Mouse (Mus musculus): ENCODE data around the gene Zfp872. TPM values are rescaled to one million over a fixed set of nuclear protein-coding genes. Genes with fewer than 3 reads are reported as not detected.
A peak's percentile ranks its signal among the peaks of the same experiment; 100 is the strongest.

Gene Zfp872
- polyA plus RNA-seq, 1 experiment = not detected

- DNase-seq = no peak
- H3K4me3 ChIP-seq (ENCODE audit: insufficient read depth, low read depth, low read length) = no peak overlapping the region
- H3K27ac ChIP-seq (ENCODE audit: insufficient read depth, low read depth, low read length) = no peak overlapping the region
- H3K36me3 ChIP-seq (ENCODE audit: control insufficient read depth, insufficient read depth, low read length) = no peaks in the 10 kb centered on the region
- 96% methylated on average over 7 of the region's 7 CpGs for WGBS
- TF ChIP-seq CTCF (conservative IDR thresholded peaks at IDR 0.05; ENCODE audit: insufficient read depth, insufficient read length, low read depth, low read length) (no peak), POLR2A (IDR thresholded peaks at IDR 0.05; ENCODE audit: low read depth, low read length) (no peak)
- H3K27me3 ChIP-seq (replicated peaks; ENCODE audit: control insufficient read depth, insufficient read depth, low read length) = no peaks in the 10 kb centered on the region
- H3K4me1 ChIP-seq (ENCODE audit: control insufficient read depth, insufficient read depth, low read length) = no peaks in the 10 kb centered on the region
Measured at GRCm38 (mm10) chr9:22162912-22163311, 25.0 kb upstream of the Zfp872 start.

DNA sequence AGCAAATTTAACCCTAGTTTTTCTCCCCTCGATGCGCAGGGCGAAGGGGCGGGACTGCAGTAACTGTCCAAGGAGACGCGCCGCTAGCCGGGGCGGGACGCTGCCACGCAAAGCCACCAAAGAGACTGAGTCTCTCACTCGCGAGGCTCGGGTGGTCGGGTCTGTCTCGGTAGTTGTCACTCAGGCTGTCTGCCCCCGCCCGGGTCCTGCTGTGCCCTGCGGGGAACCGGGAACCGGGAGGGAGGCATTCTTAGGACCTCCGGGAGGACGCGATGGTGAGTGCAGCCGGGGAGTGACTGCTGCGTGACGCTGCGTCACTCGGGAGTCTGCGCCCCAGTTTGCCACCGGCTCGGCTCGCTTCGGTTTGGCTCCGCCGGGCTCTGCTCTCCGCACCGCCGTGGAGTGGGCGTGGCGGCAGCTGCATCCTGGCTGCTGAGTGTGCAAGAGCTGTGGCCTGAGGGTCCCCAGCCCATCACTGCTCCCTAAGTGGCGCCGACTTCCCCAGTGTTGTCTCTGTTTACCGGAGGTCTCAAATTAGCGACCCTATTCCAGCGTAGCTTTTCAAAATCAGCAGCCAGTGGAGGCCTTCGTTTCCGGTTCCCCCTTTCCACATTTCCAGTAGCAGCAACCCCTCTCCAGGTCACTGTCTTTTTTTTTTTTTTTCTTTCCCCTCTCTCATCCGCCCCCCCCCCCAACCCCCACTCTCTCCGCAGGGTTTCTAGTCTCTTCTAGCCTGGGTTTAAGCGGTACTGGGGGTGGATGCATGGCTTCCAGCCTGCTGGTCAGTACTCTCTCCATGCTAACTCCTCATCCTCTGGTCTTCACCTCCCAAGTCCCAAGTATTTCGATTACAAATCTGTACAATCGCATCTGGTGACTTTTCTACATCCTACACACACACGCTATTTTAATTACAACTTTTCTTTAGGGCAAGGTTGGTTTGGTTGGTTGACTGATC is 22.9 kb upstream of the Zfp872 start:
- TF ChIP-seq POLR2A (IDR thresholded peaks at IDR 0.05; ENCODE audit: low read depth, low read length) (no peak), CTCF (conservative IDR thresholded peaks at IDR 0.05; ENCODE audit: insufficient read depth, insufficient read length, low read depth, low read length) (no peak)
- H3K4me1 ChIP-seq (ENCODE audit: control insufficient read depth, insufficient read depth, low read length) = no peaks in the 10 kb centered on the region
- DNase-seq = no peak
- peak overlapping the region; percentile 57 for H3K4me3 ChIP-seq (ENCODE audit: insufficient read depth, low read depth, low read length)
- H3K27me3 ChIP-seq (replicated peaks; ENCODE audit: control insufficient read depth, insufficient read depth, low read length) = no peaks in the 10 kb centered on the region
- H3K36me3 ChIP-seq (ENCODE audit: control insufficient read depth, insufficient read depth, low read length) = no peaks in the 10 kb centered on the region
- H3K27ac ChIP-seq (ENCODE audit: insufficient read depth, low read depth, low read length) = no peak overlapping the region
- 4% methylated on average over 53 of the region's 54 CpGs for WGBS

DNA sequence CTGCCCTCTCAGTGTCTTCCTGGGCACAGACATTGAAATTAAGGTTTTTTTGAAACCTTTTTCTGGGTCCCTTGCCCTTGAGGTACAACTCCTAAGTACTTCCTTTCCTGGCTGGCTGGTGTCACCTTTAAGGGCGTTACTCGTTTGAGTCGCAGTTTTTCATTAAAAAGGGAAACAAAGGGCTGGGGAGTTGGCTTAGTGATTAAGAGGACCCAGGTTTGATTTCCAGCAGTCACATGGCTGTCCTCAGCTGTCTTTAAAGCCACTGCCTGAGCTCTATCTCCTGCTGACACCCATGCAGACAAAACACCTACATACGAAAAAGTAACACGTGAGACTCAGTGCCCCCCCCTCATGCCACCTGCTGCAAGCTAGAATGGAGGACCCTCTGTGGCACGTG is 21.9 kb upstream of the Zfp872 start:
- Histone ChIP-seq H3K27ac (ENCODE audit: insufficient read depth, low read depth, low read length) (no peak overlapping the region), H3K4me1 (ENCODE audit: control insufficient read depth, insufficient read depth, low read length) (no peaks in the 10 kb centered on the region), H3K36me3 (ENCODE audit: control insufficient read depth, insufficient read depth, low read length) (no peaks in the 10 kb centered on the region), H3K4me3 (ENCODE audit: insufficient read depth, low read depth, low read length) (no peak overlapping the region), H3K27me3 (replicated peaks; ENCODE audit: control insufficient read depth, insufficient read depth, low read length) (no peaks in the 10 kb centered on the region)
- 65% methylated on average over 6 of the region's 6 CpGs for WGBS
- TF ChIP-seq CTCF (conservative IDR thresholded peaks at IDR 0.05; ENCODE audit: insufficient read depth, insufficient read length, low read depth, low read length) (no peak), POLR2A (IDR thresholded peaks at IDR 0.05; ENCODE audit: low read depth, low read length) (no peak)
- no peak for DNase-seq

DNA sequence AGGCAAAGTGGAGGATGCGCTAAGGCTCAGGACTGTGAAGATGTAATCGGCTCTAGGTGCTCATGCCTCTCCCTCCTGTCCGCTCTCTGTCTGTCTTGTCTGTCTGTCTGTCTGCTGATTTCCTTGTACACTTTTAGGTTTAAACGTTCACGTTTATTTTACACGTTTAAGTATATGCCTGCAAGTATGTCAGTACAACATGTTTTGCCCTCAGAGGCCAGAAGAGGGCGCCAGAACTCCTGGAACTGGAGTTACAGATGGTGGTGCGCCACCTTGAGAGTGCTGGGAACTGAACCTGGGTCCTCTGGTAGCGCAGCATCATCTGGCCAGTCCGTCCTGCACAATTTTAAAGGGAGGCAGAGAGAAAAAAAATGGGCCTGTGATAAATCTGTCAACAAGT is 21.2 kb upstream of the Zfp872 start:
- no peaks in the 10 kb centered on the region for H3K36me3 ChIP-seq (ENCODE audit: control insufficient read depth, insufficient read depth, low read length)
- 90% methylated on average over 10 of the region's 10 CpGs for WGBS

GRCm38 (mm10) chr9:22167751-22168150 is 20.1 kb upstream of the Zfp872 start:
- H3K36me3 ChIP-seq (ENCODE audit: control insufficient read depth, insufficient read depth, low read length) = no peaks in the 10 kb centered on the region
- 97% methylated on average over 4 of the region's 4 CpGs for WGBS
- no peaks in the 10 kb centered on the region for H3K4me1 ChIP-seq (ENCODE audit: control insufficient read depth, insufficient read depth, low read length)
- no peaks in the 10 kb centered on the region for H3K27me3 ChIP-seq (replicated peaks; ENCODE audit: control insufficient read depth, insufficient read depth, low read length)
- no peak overlapping the region for H3K4me3 ChIP-seq (ENCODE audit: insufficient read depth, low read depth, low read length)
- TF ChIP-seq CTCF (conservative IDR thresholded peaks at IDR 0.05; ENCODE audit: insufficient read depth, insufficient read length, low read depth, low read length) = no peak
- no peak for TF ChIP-seq POLR2A (IDR thresholded peaks at IDR 0.05; ENCODE audit: low read depth, low read length)
- no peak overlapping the region for H3K27ac ChIP-seq (ENCODE audit: insufficient read depth, low read depth, low read length)
- DNase-seq = no peak

More for the DNA sequence above, 21.2 kb upstream of the Zfp872 start:
- Histone ChIP-seq H3K4me1 (ENCODE audit: control insufficient read depth, insufficient read depth, low read length) (no peaks in the 10 kb centered on the region), H3K27me3 (replicated peaks; ENCODE audit: control insufficient read depth, insufficient read depth, low read length) (no peaks in the 10 kb centered on the region), H3K4me3 (ENCODE audit: insufficient read depth, low read depth, low read length) (no peak overlapping the region), H3K27ac (ENCODE audit: insufficient read depth, low read depth, low read length) (no peak overlapping the region)
- DNase-seq = no peak
- TF ChIP-seq POLR2A (IDR thresholded peaks at IDR 0.05; ENCODE audit: low read depth, low read length) (no peak), CTCF (conservative IDR thresholded peaks at IDR 0.05; ENCODE audit: insufficient read depth, insufficient read length, low read depth, low read length) (no peak)

DNA sequence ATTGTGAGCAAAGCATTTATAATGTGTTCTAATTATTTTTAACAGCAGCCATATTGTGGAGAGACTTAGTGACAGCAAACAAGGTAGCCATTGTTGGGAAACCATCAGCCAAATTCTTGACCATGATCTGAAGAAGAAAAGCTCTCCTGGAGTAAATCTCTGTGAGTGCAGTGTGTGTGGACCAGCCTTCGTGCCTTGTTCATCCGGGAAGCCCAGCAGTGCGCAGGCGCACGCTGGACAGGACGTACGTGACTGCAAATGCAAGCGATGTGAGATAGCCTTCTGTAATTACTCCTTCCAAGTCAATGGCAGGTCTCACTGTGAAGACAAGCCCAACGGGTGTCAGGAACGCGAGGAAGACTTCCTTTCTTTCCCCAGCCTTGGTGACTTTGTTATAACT is 18.6 kb upstream of the Zfp872 start:
- no peak for TF ChIP-seq CTCF (conservative IDR thresholded peaks at IDR 0.05; ENCODE audit: insufficient read depth, insufficient read length, low read depth, low read length)
- TF ChIP-seq POLR2A (IDR thresholded peaks at IDR 0.05; ENCODE audit: low read depth, low read length) = no peak
- DNase-seq = no peak
- Histone ChIP-seq H3K36me3 (ENCODE audit: control insufficient read depth, insufficient read depth, low read length) (no peaks in the 10 kb centered on the region), H3K4me3 (ENCODE audit: insufficient read depth, low read depth, low read length) (no peak overlapping the region), H3K27ac (ENCODE audit: insufficient read depth, low read depth, low read length) (no peak overlapping the region), H3K27me3 (replicated peaks; ENCODE audit: control insufficient read depth, insufficient read depth, low read length) (no peaks in the 10 kb centered on the region), H3K4me1 (ENCODE audit: control insufficient read depth, insufficient read depth, low read length) (no peaks in the 10 kb centered on the region)
- 95% methylated on average over 11 of the region's 11 CpGs for WGBS

DNA sequence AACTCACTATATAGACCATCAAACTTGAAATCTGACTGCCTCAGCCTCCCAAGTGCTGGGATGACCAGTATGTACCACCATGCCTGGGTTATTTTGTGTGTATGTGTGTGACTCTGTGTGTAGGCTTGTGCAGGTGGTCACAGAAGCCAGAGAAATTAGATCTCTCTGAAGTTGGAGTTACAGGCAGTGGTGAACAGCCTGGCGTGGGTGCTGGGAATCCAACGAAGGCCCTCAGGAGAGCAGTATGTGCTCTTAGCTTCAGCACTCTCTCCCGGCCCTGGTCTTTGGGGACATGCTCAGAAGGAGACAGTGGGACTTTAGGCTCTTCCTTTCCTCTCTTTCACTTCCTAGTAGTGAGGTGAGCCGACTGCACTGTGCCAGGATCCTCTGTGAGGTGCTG is 15.6 kb upstream of the Zfp872 start:
- Histone ChIP-seq H3K4me1 (ENCODE audit: control insufficient read depth, insufficient read depth, low read length) (no peaks in the 10 kb centered on the region), H3K4me3 (ENCODE audit: insufficient read depth, low read depth, low read length) (no peak overlapping the region), H3K27ac (ENCODE audit: insufficient read depth, low read depth, low read length) (no peak overlapping the region), H3K27me3 (replicated peaks; ENCODE audit: control insufficient read depth, insufficient read depth, low read length) (no peaks in the 10 kb centered on the region), H3K36me3 (ENCODE audit: control insufficient read depth, insufficient read depth, low read length) (no peaks in the 10 kb centered on the region)
- 85% methylated on average over 4 of the region's 4 CpGs for WGBS
- DNase-seq = no peak
- TF ChIP-seq POLR2A (IDR thresholded peaks at IDR 0.05; ENCODE audit: low read depth, low read length) = no peak
